Mouse (Mus musculus) embryonic facial prominence, embryonic 15.5 days (tissue): ENCODE results near the gene Eif2b2. TPM values are rescaled to one million over a fixed set of nuclear protein-coding genes. Genes with fewer than 3 reads are reported as not detected.

Experiments
- ATAC-seq: fragments of 200-750 bp; cut with Nextera tagmentation; 2 replicates; pipeline ENCODE4 v1.8.0; 2017; ENCODE audit warnings: low read depth, moderate TSS enrichment; ENCODE audit not compliant: insufficient number of reproducible peaks, low FRiP score, low TSS enrichment
- H3K27ac ChIP-seq: fragments of 300-500 bp; sonication (generic); replicated peaks from 2 replicates; pipeline ENCODE4 v1.5.1; 2015; ENCODE audit warnings: mild to moderate bottlenecking, inconsistent platforms
- H3K27me3 ChIP-seq: fragments of 300-500 bp; sonication (generic); 2 replicates; pipeline ENCODE4 v1.6.1; 2015; ENCODE audit warnings: inconsistent platforms
- H3K36me3 ChIP-seq: fragments of 300-500 bp; sonication (generic); 2 replicates; pipeline ENCODE4 v1.6.1; 2015; ENCODE audit warnings: mild to moderate bottlenecking, inconsistent platforms
- H3K4me1 ChIP-seq: fragments of 300-500 bp; sonication (generic); 2 replicates; pipeline ENCODE4 v1.6.1; 2015; ENCODE audit warnings: inconsistent platforms
- H3K4me2 ChIP-seq: fragments of 300-500 bp; sonication (generic); replicated peaks from 2 replicates; pipeline ENCODE4 v1.6.1; 2015; ENCODE audit warnings: mild to moderate bottlenecking, inconsistent platforms
- H3K4me3 ChIP-seq: fragments of 300-500 bp; sonication (generic); replicated peaks from 2 replicates; pipeline ENCODE4 v1.5.1; 2015; ENCODE audit warnings: mild to moderate bottlenecking, inconsistent platforms
- H3K9ac ChIP-seq: fragments of 300-500 bp; sonication (generic); 2 replicates; pipeline ENCODE4 v1.6.1; 2015; ENCODE audit warnings: inconsistent platforms
- H3K9me3 ChIP-seq: fragments of 300-500 bp; sonication (generic); replicated peaks from 2 replicates; pipeline ENCODE4 v1.6.1; 2016; ENCODE audit warnings: inconsistent platforms
- WGBS: fragments of 180-500 bp; shearing (Covaris S2); methylation state at CpG from one replicate; pipeline ENCODE4 v1.1.7; 2015; 5-methylcytosine and 5-hydroxymethylcytosine counted together
- polyA plus RNA-seq: library from polyadenylated mRNA; unstranded; fragments of >200 nt; fragmentation: Nextera tagmentation; extraction: Ambion mirVana; gene quantifications from 2 replicates; pipeline ENCODE4 v1.2.1, GENCODE M21; 2015

Gene Eif2b2
- polyA plus RNA-seq, 1 experiment from 2014 or later = 91.1 TPM

- H3K4me3 ChIP-seq = no peak overlapping the region
- no peak for ATAC-seq
- no peaks in the 10 kb centered on the region for H3K36me3 ChIP-seq
- no peaks in the 10 kb centered on the region; the same call in 1 of the 2 replicates for H3K27me3 ChIP-seq
- 82% methylated on average over 5 of the region's 5 CpGs for WGBS
- H3K9ac ChIP-seq = no peak overlapping the region
- H3K9me3 ChIP-seq = no peaks in the 10 kb centered on the region
- H3K4me1 ChIP-seq = peaks cover 49% of the 10 kb centered on the region
- H3K4me2 ChIP-seq = no peak overlapping the region
- no peak overlapping the region for H3K27ac ChIP-seq
Observed at GRCm38 (mm10) chr12:85195086-85195485, 24.2 kb upstream of the Eif2b2 start.

GRCm38 (mm10) chr12:85196191-85196590, 23.1 kb upstream of the Eif2b2 start:
- WGBS = 85% methylated on average over 10 of the region's 10 CpGs
- Histone ChIP-seq H3K9ac (no peak overlapping the region), H3K9me3 (no peaks in the 10 kb centered on the region), H3K4me3 (no peak overlapping the region), H3K27ac (no peak overlapping the region), H3K4me1 (peaks cover 57% of the 10 kb centered on the region), H3K36me3 (no peaks in the 10 kb centered on the region), H3K27me3 (no peaks in the 10 kb centered on the region; the same call in 1 of the 2 replicates), H3K4me2 (no peak overlapping the region)
- no peak for ATAC-seq

GRCm38 (mm10) chr12:85197371-85197770, 21.9 kb upstream of the Eif2b2 start:
- H3K27ac ChIP-seq = no peak overlapping the region
- H3K4me1 ChIP-seq = peaks cover 67% of the 10 kb centered on the region
- WGBS = 64% methylated on average over 7 of the region's 7 CpGs
- no peaks in the 10 kb centered on the region for H3K9me3 ChIP-seq
- H3K36me3 ChIP-seq = no peaks in the 10 kb centered on the region
- H3K4me2 ChIP-seq = no peak overlapping the region
- H3K4me3 ChIP-seq = no peak overlapping the region
- no peak overlapping the region for H3K9ac ChIP-seq
- no peak for ATAC-seq
- no peaks in the 10 kb centered on the region; the same call in 1 of the 2 replicates for H3K27me3 ChIP-seq

GRCm38 (mm10) chr12:85197936-85198335, 21.3 kb upstream of the Eif2b2 start:
- H3K27me3 ChIP-seq = no peaks in the 10 kb centered on the region; the same call in 1 of the 2 replicates
- no peaks in the 10 kb centered on the region for H3K9me3 ChIP-seq
- H3K9ac ChIP-seq = no peak overlapping the region
- H3K4me1 ChIP-seq = peaks cover 62% of the 10 kb centered on the region
- ATAC-seq = no peak
- H3K4me2 ChIP-seq = no peak overlapping the region
- WGBS = 18% methylated on average over 8 of the region's 8 CpGs
- H3K4me3 ChIP-seq = no peak overlapping the region
- H3K36me3 ChIP-seq = no peaks in the 10 kb centered on the region
- no peak overlapping the region for H3K27ac ChIP-seq

DNA sequence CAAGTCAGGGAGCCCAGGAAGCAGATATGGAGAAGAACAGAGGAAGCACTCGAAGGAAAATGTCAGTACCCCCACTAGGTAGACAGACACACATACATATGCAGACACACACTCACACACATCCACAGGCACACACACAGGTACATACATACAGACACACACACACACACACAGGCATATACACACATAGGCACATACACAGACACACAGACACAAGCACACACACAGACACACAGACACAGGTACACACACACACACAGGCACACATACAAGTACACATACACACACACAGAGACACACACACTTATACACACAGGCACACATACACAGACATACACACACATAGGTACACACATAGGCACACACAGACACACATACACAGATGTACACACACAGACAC, 19.3 kb upstream of the Eif2b2 start:
- Histone ChIP-seq H3K27ac (no peak overlapping the region), H3K27me3 (no peaks in the 10 kb centered on the region; the same call in 1 of the 2 replicates), H3K4me1 (peaks cover 45% of the 10 kb centered on the region), H3K4me3 (no peak overlapping the region), H3K4me2 (no peak overlapping the region), H3K9me3 (no peaks in the 10 kb centered on the region), H3K36me3 (no peaks in the 10 kb centered on the region), H3K9ac (no peak overlapping the region)
- no peak for ATAC-seq
- 70% methylated on average over 1 of the region's 1 CpGs for WGBS

- WGBS = 14% methylated on average over 24 of the region's 24 CpGs
- no peak overlapping the region for H3K4me3 ChIP-seq
- no peaks in the 10 kb centered on the region; the same call in 1 of the 2 replicates for H3K27me3 ChIP-seq
Observed at GRCm38 (mm10) chr12:85200929-85201829, 18.1 kb upstream of the Eif2b2 start.

DNA sequence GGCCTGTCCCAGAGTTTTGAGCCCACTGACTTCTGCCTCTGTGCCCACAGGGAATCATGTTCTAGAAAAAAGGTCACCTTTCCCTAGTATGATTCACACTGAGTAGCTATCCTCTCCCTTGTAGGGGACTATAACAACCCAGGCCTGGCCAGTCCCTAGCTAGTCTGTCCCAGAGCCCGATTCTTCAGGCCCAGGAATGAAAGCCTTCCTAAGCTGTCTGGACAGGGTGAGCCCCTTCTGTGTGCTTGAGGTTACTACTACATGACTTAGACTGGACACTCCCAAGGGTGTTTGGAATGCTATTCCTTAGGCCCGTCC, 17.5 kb upstream of the Eif2b2 start:
- Histone ChIP-seq H3K27me3 (no peaks in the 10 kb centered on the region; the same call in 1 of the 2 replicates), H3K4me1 (peaks cover 34% of the 10 kb centered on the region), H3K9ac (no peak overlapping the region), H3K4me2 (0 out of 2 replicates have a peak overlapping the region, but pooled peaks have one; percentile 15), H3K4me3 (no peak overlapping the region), H3K36me3 (no peaks in the 10 kb centered on the region), H3K9me3 (no peaks in the 10 kb centered on the region), H3K27ac (peak overlapping the region; percentile 72; the same call in 1 of the 2 replicates)
- ATAC-seq = no peak
- 57% methylated on average over 2 of the region's 2 CpGs for WGBS

More at GRCm38 (mm10) chr12:85200929-85201829, 18.1 kb upstream of the Eif2b2 start:
- H3K4me1 ChIP-seq = peaks cover 38% of the 10 kb centered on the region
- H3K36me3 ChIP-seq = no peaks in the 10 kb centered on the region
- no peaks in the 10 kb centered on the region for H3K9me3 ChIP-seq
- peak; percentile 64 for ATAC-seq
- peak overlapping the region; percentile 15; the same call in 1 of the 2 replicates for H3K4me2 ChIP-seq
- no peak overlapping the region for H3K9ac ChIP-seq
- H3K27ac ChIP-seq = peak overlapping the region; percentile 72

GRCm38 (mm10) chr12:85202191-85202590, 17.1 kb upstream of the Eif2b2 start:
- no peak overlapping the region for H3K4me2 ChIP-seq
- H3K4me1 ChIP-seq = peaks cover 31% of the 10 kb centered on the region
- no peaks in the 10 kb centered on the region for H3K36me3 ChIP-seq
- H3K27ac ChIP-seq = peak overlapping the region; percentile 72; the same call in 1 of the 2 replicates
- no peaks in the 10 kb centered on the region for H3K9me3 ChIP-seq
- WGBS = 76% methylated on average over 7 of the region's 7 CpGs
- no peak overlapping the region for H3K9ac ChIP-seq
- ATAC-seq = no peak
- H3K4me3 ChIP-seq = no peak overlapping the region
- no peaks in the 10 kb centered on the region; the same call in 1 of the 2 replicates for H3K27me3 ChIP-seq

DNA sequence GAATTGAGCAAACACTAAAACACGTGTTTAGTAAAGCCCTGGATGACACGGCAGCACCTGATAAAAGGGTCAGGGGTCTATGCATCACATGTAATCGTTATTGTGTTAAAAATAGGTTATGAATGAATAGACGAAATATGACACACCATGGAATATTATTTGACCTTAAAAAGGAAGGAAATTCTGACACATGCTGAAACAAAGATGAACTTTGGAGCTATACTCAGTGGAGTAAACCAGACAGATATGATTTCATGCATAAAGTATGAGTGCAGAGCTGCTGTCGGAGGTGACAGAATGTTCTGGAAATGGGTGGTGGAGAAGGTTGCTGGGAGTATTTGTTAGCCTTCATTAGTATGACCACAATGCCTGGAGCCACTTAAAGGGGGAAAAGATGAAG, 15.6 kb upstream of the Eif2b2 start:
- peaks cover 23% of the 10 kb centered on the region for H3K4me1 ChIP-seq
- H3K4me2 ChIP-seq = no peak overlapping the region
- H3K9me3 ChIP-seq = no peaks in the 10 kb centered on the region
- no peaks in the 10 kb centered on the region for H3K36me3 ChIP-seq
- H3K27me3 ChIP-seq = no peaks in the 10 kb centered on the region; the same call in 1 of the 2 replicates
- 80% methylated on average over 5 of the region's 5 CpGs for WGBS
- no peak overlapping the region for H3K4me3 ChIP-seq
- no peak for ATAC-seq
- H3K27ac ChIP-seq = no peak overlapping the region
- no peak overlapping the region for H3K9ac ChIP-seq

DNA sequence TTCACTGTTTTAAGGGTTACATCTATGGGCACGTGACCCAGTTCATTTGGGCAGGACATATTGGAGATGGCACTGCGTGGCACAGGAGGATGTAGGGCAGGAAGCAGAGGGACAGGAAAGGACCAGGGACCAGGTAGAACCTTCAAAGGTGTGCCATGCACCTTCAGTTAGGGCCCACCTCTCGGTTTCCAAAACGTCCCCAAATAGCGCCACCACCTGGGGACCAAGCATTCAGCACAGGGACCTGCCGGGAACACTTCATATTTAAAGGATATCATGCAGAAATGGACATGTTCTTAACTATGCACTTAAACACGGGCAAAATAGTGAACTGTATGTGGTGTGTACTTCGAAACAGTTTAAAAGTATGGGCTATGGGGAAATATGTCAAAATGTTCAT, 15.2 kb upstream of the Eif2b2 start:
- H3K4me3 ChIP-seq = no peak overlapping the region
- peaks cover 23% of the 10 kb centered on the region for H3K4me1 ChIP-seq
- no peak overlapping the region for H3K4me2 ChIP-seq
- H3K36me3 ChIP-seq = no peaks in the 10 kb centered on the region
- no peak for ATAC-seq
- H3K9ac ChIP-seq = no peak overlapping the region
- no peaks in the 10 kb centered on the region; the same call in 1 of the 2 replicates for H3K27me3 ChIP-seq
- H3K27ac ChIP-seq = no peak overlapping the region
- 59% methylated on average over 8 of the region's 8 CpGs for WGBS
- H3K9me3 ChIP-seq = no peaks in the 10 kb centered on the region

DNA sequence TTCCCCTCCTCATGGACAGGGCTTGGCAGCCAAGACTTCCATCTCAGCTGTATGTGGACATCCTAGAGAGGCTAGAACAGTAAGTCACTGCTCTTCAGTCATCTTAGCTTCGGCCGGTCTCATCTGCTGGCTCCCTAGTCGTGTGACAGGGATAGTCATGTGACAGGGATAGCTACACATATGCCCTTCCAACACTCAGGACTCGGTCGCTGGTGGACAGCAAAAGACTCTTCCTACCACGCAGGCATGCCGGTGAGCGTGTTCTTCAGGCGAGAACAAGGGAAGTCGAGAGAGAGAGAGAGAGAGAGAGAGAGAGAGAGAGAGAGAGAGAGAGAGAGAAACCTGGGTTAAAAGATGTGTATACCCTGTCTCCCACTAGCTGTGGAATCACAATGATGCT, 13.9 kb upstream of the Eif2b2 start:
- H3K36me3 ChIP-seq = no peaks in the 10 kb centered on the region
- no peak overlapping the region for H3K27ac ChIP-seq
- H3K9me3 ChIP-seq = no peaks in the 10 kb centered on the region
- ATAC-seq = no peak; the same call in 1 of the 2 replicates
- H3K4me2 ChIP-seq = no peak overlapping the region
- H3K4me1 ChIP-seq = peaks cover 22% of the 10 kb centered on the region
- no peak overlapping the region for H3K9ac ChIP-seq
- WGBS = 87% methylated on average over 10 of the region's 10 CpGs
- H3K27me3 ChIP-seq = no peaks in the 10 kb centered on the region
- no peak overlapping the region for H3K4me3 ChIP-seq
